Mouse (Mus musculus) left cerebral cortex, adult 2 months (tissue): ENCODE measurements around the gene Amz2. TPM values are rescaled to one million over a fixed set of nuclear protein-coding genes. Genes with fewer than 3 reads are reported as not detected.

Experiments used
- DNase-seq, 2 experiments: peaks; one replicate each; pipeline ENCODE4 v3.0.0; 2021 to 2022; ENCODE audit warnings: low spot score in 2 of 2, mixed read lengths in 1 of 2; ENCODE audit errors: extremely low spot score in 1 of 2
- H3K27ac ChIP-seq: fragments of 200-600 bp; 2 replicates; pipeline ENCODE4 v1.8.1; 2022
- H3K4me3 ChIP-seq: fragments of 200-600 bp; 2 replicates; pipeline ENCODE4 v1.8.1; 2022
- CTCF ChIP-seq: fragments of 200-600 bp; IDR thresholded peaks from 2 replicates; pipeline ENCODE4 v1.8.1; 2022; ENCODE audit warnings: antibody characterized with exemption, mild to moderate bottlenecking, moderate library complexity
- intact Hi-C: fragments of 180-260 bp; cut with DNase I; formaldehyde crosslinking; loops from one replicate; pipeline ENCODE4 v1.15.1; 2025
- total RNA-seq, 2 experiments: library from RNA; stranded (reverse); gene quantifications; 2 replicates each; pipeline ENCODE4 v1.2.3; 2021

The Amz2 gene
- total RNA-seq, 2 experiments from 2014 or later, result 49.5 TPM

- TF ChIP-seq CTCF, result no peak
- Histone ChIP-seq H3K4me3 (no peak overlapping the region), H3K27ac (no peak overlapping the region)
- DNase-seq, result no peak
- intact Hi-C loops, result no loop called here
These were observed 19.3 kb upstream of the Amz2 start for GRCm38 (mm10) chr11:109406431-109406830.

- intact Hi-C loops, result no loop called here
- TF ChIP-seq CTCF, result no peak
- Histone ChIP-seq H3K27ac (no peak overlapping the region), H3K4me3 (no peak overlapping the region)
- DNase-seq, result no peak
These were observed 15.4 kb upstream of the Amz2 start for GRCm38 (mm10) chr11:109410197-109410980.

GRCm38 (mm10) chr11:109413617-109414016 lies 12.1 kb upstream of the Amz2 start, which contains the start of gene 9930022D16Rik:
9930022D16Rik (plus strand) TSS chr11:109413917.
- Histone ChIP-seq H3K27ac (no peak within 1 kb of the TSS), H3K4me3 (no peak within 1 kb of the TSS)
- DNase-seq, result no peak
- intact Hi-C loops, result no loop called here
- no peak for TF ChIP-seq CTCF

- no peak overlapping the region for H3K4me3 ChIP-seq
- no peak overlapping the region for H3K27ac ChIP-seq
- no peak for DNase-seq
- no peak for TF ChIP-seq CTCF
- intact Hi-C loops, result no loop called here
These were observed 10.9 kb upstream of the Amz2 start for GRCm38 (mm10) chr11:109414802-109415201.

- H3K4me3 ChIP-seq, result no peak overlapping the region
These were observed 8.9 kb upstream of the Amz2 start for GRCm38 (mm10) chr11:109416709-109417420.

GRCm38 (mm10) chr11:109417472-109418040 lies 8.2 kb upstream of the Amz2 start:
- no peak for DNase-seq
- Histone ChIP-seq H3K4me3 (no peak overlapping the region), H3K27ac (no peak overlapping the region)
- intact Hi-C loops, result no loop called here
- no peak for TF ChIP-seq CTCF

More at GRCm38 (mm10) chr11:109416709-109417420, 8.9 kb upstream of the Amz2 start:
- no peak for TF ChIP-seq CTCF
- H3K27ac ChIP-seq, result no peak overlapping the region
- DNase-seq, result no peak
- intact Hi-C loops, result no loop called here

- intact Hi-C loops, result no loop called here
- DNase-seq, result no peak
- no peak for TF ChIP-seq CTCF
- Histone ChIP-seq H3K27ac (no peak overlapping the region), H3K4me3 (no peak overlapping the region)
These were observed 6.3 kb upstream of the Amz2 start for GRCm38 (mm10) chr11:109419461-109419860.

GRCm38 (mm10) chr11:109419961-109420566 lies 5.7 kb upstream of the Amz2 start:
- no peak for TF ChIP-seq CTCF
- Histone ChIP-seq H3K27ac (no peak overlapping the region), H3K4me3 (no peak overlapping the region)
- DNase-seq, result no peak
- intact Hi-C loops, result loop anchor here (5.0 kb wide), 1 partner anchor 178 kb away; no protein-coding TSS in a partner anchor

GRCm38 (mm10) chr11:109420567-109420962 lies 5.2 kb upstream of the Amz2 start:
- no peak for DNase-seq
- no peak overlapping the region for H3K27ac ChIP-seq
- TF ChIP-seq CTCF, result no peak
- intact Hi-C loops, result loop anchor here (5.0 kb wide), 1 partner anchor 178 kb away; no protein-coding TSS in a partner anchor
- H3K4me3 ChIP-seq, result no peak overlapping the region

- no peak for TF ChIP-seq CTCF
- intact Hi-C loops, result loop anchor here (5.0 kb wide), 1 partner anchor 179 kb away; no protein-coding TSS in a partner anchor
- Histone ChIP-seq H3K4me3 (no peak overlapping the region), H3K27ac (no peak overlapping the region)
- DNase-seq, result no peak
These were observed 4.5 kb upstream of the Amz2 start for GRCm38 (mm10) chr11:109421205-109421604.

- no peak for TF ChIP-seq CTCF
- intact Hi-C loops, result loop anchor here (5.0 kb wide), 1 partner anchor 180 kb away; no protein-coding TSS in a partner anchor
- no peak overlapping the region for H3K27ac ChIP-seq
- DNase-seq, result no peak
- no peak overlapping the region for H3K4me3 ChIP-seq
These were observed 3.5 kb upstream of the Amz2 start for GRCm38 (mm10) chr11:109422263-109422662.

GRCm38 (mm10) chr11:109423294-109423693 lies 2.5 kb upstream of the Amz2 start:
- no peak overlapping the region for H3K4me3 ChIP-seq
- DNase-seq, result no peak
- TF ChIP-seq CTCF, result no peak
- intact Hi-C loops, result loop anchor here (5.0 kb wide), 1 partner anchor 181 kb away; no protein-coding TSS in a partner anchor
- H3K27ac ChIP-seq, result no peak overlapping the region
